Mouse (Mus musculus): ENCODE results near the gene Ddn.
A peak's percentile ranks its signal among the peaks of the same experiment; 100 is the strongest.

Ddn gene

GRCm38 (mm10) chr15:98775533-98775932 lies 33.8 kb downstream of the Ddn start:
- DNase-seq (ENCODE audit: inconsistent ontology term) = no peak

- DNase-seq (ENCODE audit: inconsistent ontology term) = no peak
These were observed 35.2 kb downstream of the Ddn start for GRCm38 (mm10) chr15:98774096-98774495.

- no peak for DNase-seq (ENCODE audit: inconsistent ontology term)
These were observed 36.6 kb downstream of the Ddn start for GRCm38 (mm10) chr15:98772511-98773211.

DNA sequence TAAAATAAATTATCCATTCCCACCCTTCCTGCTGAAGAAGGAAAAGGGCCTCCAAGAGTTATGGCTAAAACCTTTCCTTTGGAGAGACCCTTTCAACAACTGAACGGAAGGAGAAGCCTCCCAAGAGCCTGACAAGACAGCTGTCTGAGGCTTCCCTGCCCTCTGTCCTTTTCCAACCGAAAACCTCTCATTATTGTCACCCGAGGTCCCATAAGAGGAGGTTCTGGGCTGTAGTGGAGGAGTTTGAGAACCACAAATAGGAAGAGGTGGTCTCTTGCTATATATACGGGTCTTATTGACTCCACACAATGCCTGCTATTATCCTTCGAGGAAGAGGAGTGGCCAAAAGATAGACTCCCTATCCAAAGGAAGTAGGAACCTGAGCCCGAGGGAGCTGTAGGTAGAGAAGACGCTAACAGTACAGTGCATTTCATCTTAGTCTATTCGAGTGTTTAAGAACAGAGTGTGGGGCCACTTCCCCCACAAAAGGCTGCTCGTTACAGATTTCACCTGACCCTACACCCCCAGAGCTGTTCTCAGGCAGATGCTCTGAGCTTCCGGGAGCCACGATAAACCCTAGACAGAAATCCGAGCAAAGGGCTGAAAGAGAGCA lies 37.4 kb downstream of the Ddn start:
- DNase-seq (ENCODE audit: inconsistent ontology term) = no peak

- DNase-seq (ENCODE audit: inconsistent ontology term) = peak; percentile 73
These were observed 41.0 kb downstream of the Ddn start for GRCm38 (mm10) chr15:98768259-98768658.

DNA sequence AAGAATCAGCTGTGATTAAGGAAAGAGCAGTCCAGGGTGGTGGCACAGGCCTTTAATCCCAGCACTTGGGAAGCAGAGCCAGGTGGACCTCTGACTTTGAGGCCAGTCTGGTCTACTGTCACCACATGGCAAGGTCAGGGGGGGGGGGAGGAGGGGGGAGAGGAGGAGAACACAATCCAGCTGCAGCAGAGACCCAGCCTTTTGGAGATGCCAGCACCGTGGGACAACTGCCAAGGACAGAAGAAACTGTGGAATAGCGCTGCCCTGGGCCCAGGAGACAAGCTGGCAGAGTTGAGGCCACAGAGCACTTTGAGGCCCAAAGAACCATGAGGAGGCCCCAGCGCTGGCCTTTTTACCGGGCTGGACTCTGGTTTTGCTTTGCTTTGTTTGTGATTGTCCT lies 43.4 kb downstream of the Ddn start:
- no peak for DNase-seq (ENCODE audit: inconsistent ontology term)

- peak; percentile 96 for DNase-seq (ENCODE audit: inconsistent ontology term)
These were observed 46.4 kb downstream of the Ddn start, which contains the start of gene Arf3 for GRCm38 (mm10) chr15:98762670-98763529. Gene Arf3, minus strand, starts transcription at chr15:98763214.

GRCm38 (mm10) chr15:98762201-98762621 lies 47.1 kb downstream of the Ddn start:
- peak; percentile 94 for DNase-seq (ENCODE audit: inconsistent ontology term)

GRCm38 (mm10) chr15:98754125-98754524 lies 55.2 kb downstream of the Ddn start:
- DNase-seq (ENCODE audit: inconsistent ontology term) = no peak

Measured in Muller cell, postnatal 12 days (primary cell).